Mouse (Mus musculus): ENCODE measurements around the gene Hist2h2be.
A peak's percentile ranks its signal among the peaks of the same experiment; 100 is the strongest.

Hist2h2be gene

GRCm38 (mm10) chr3:96262216-96262875 lies 41.4 kb downstream of the Hist2h2be start:
- DNase-seq (ENCODE audit: low spot score in 2 of 2), result peak; percentile 84 to 88

- DNase-seq (ENCODE audit: low spot score in 2 of 2), result peak; percentile 98 to 100
Measured at GRCm38 (mm10) chr3:96262979-96263550, 42.1 kb downstream of the Hist2h2be start, which contains the start of gene Hist2h4. Gene Hist2h4, minus strand, starts transcription at chr3:96263311.

GRCm38 (mm10) chr3:96263558-96264403 lies 42.9 kb downstream of the Hist2h2be start:
- DNase-seq (ENCODE audit: low spot score in 2 of 2), result peak; percentile 47 to 59

- DNase-seq (ENCODE audit: low spot score in 2 of 2), result no peak
Measured at GRCm38 (mm10) chr3:96264404-96264949, 43.6 kb downstream of the Hist2h2be start.

- DNase-seq (ENCODE audit: low spot score in 2 of 2), result no peak
Measured at GRCm38 (mm10) chr3:96266132-96266710, 45.3 kb downstream of the Hist2h2be start.

- DNase-seq (ENCODE audit: low spot score in 2 of 2), result no peak
Measured at GRCm38 (mm10) chr3:96267541-96267940, 46.6 kb downstream of the Hist2h2be start.

GRCm38 (mm10) chr3:96268051-96268775 lies 47.3 kb downstream of the Hist2h2be start, which contains the start of gene Hist2h3b:
Gene Hist2h3b, plus strand, starts transcription at chr3:96268654.
- peak; percentile 85 to 90 for DNase-seq (ENCODE audit: low spot score in 2 of 2)

- peak; percentile 36 to 56 for DNase-seq (ENCODE audit: low spot score in 2 of 2)
Measured at GRCm38 (mm10) chr3:96268776-96269378, 48.0 kb downstream of the Hist2h2be start.

- peak; percentile 95 to 98 for DNase-seq (ENCODE audit: low spot score in 2 of 2)
Measured at GRCm38 (mm10) chr3:96269511-96270474, 48.9 kb downstream of the Hist2h2be start, which contains the start of gene Hist2h2bb. Gene Hist2h2bb, plus strand, starts transcription at chr3:96269752.
